Mouse (Mus musculus) heart, adult 2 months (tissue): ENCODE data around the gene Shisa2.

Experiments used
- CTCF ChIP-seq: fragments of 200-600 bp; IDR thresholded peaks from 2 replicates; pipeline ENCODE4 v1.8.1; 2022; ENCODE audit warnings: antibody characterized with exemption, mild to moderate bottlenecking, moderate library complexity
- EP300 ChIP-seq: fragments of 200-500 bp; IDR thresholded peaks from 2 replicates; pipeline ENCODE4 v1.6.1; 2011; ENCODE audit warnings: low read depth, low read length, control low read depth; ENCODE audit not compliant: insufficient read depth
- POLR2A ChIP-seq: fragments of 200-500 bp; IDR thresholded peaks from 2 replicates; pipeline ENCODE4 v1.6.1; 2011; ENCODE audit warnings: mild to moderate bottlenecking, low read depth, low read length, control low read depth; ENCODE audit not compliant: insufficient read depth

DNA sequence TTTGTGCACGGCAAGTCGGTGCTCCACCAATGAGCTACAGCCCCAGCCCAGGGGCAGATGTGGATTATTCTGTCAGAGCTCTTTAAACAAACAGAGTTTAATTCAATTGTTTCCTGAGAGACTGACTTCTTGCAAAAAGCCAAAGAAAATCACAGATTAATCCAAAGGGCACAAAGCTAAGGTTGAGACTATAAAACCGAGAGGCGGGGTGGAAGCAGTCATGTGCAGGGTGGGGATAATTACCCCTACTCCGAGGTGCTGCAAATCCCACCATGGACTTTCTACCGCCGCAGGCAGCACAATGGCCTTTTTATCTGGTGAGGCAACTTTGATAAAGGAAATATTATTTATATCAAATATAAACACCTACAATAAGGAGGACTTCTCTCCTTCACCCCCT, 8.3 kb upstream of the Shisa2 start:
- TF ChIP-seq EP300 = no peak
- no peak for TF ChIP-seq CTCF
- no peak for TF ChIP-seq POLR2A
